Comparison of ENCODE assay signal across 33 mouse cellular contexts in genomic region chr10:126826982-126827381, GRCm38 (mm10).
"Had no signal": no experiment of that assay in that cellular context is flagged by ENCODE, and none has a peak within 500 bp of the region (broad histone marks: within the 10 kb centered on the region; RNA-seq: fewer than 3 reads in every experiment).

No protein-coding gene starts in this region.

- H3K4me1 ChIP-seq: heart, embryonic 12.5 days; heart, embryonic 13.5 days; heart, embryonic 15.5 days; hindbrain, embryonic 10.5 days; intestine, embryonic 15.5 days; kidney, embryonic 15.5 days had no signal

- DNase-seq: heart, postnatal 14 days; heart, postnatal 36 days; heart, postnatal 4 days; kidney, adult 11 months; kidney, adult 18-20 months; kidney, adult 2 months; kidney, adult 8-10 months; kidney, adult 9 months; kidney, postnatal 10 days; kidney, postnatal 14 days; kidney, postnatal 25 days; kidney, postnatal 36 days; kidney, postnatal 4 days; layer of hippocampus, adult 9-11 months; layer of hippocampus, postnatal 36 days had no signal

- H3K9me3 ChIP-seq: heart, embryonic 13.5 days; heart, embryonic 15.5 days; hindbrain, embryonic 12.5 days; hindbrain, embryonic 13.5 days; hindbrain, embryonic 15.5 days; intestine, embryonic 15.5 days; kidney, embryonic 15.5 days had no signal

- H3K4me3 ChIP-seq: heart, embryonic 12.5 days; heart, embryonic 13.5 days; heart, embryonic 15.5 days; hindbrain, embryonic 10.5 days; hindbrain, embryonic 12.5 days; hindbrain, embryonic 13.5 days; hindbrain, embryonic 15.5 days; intestine, embryonic 15.5 days; kidney, embryonic 15.5 days; left cerebral cortex, adult 2 months had no signal

- H3K4me2 ChIP-seq: heart, embryonic 11.5 days; heart, embryonic 12.5 days; heart, embryonic 13.5 days; heart, embryonic 15.5 days; hindbrain, embryonic 12.5 days; hindbrain, embryonic 13.5 days; hindbrain, embryonic 14.5 days; hindbrain, embryonic 15.5 days; intestine, embryonic 15.5 days; kidney, embryonic 15.5 days had no signal

- ATAC-seq: hindbrain, embryonic 16.5 days; hindbrain, postnatal 0 days; inflammation-experienced regulatory T-cells, adult 6 months; intestine, embryonic 15.5 days; intestine, embryonic 16.5 days; intestine, postnatal 0 days had no signal

- H3K9ac ChIP-seq: heart, embryonic 12.5 days; heart, embryonic 13.5 days; heart, embryonic 15.5 days; hindbrain, embryonic 12.5 days; hindbrain, embryonic 13.5 days; hindbrain, embryonic 14.5 days; hindbrain, embryonic 15.5 days; intestine, embryonic 15.5 days; kidney, embryonic 15.5 days had no signal

- H3K27ac ChIP-seq: heart, embryonic 13.5 days; heart, embryonic 15.5 days; hindbrain, embryonic 10.5 days; hindbrain, embryonic 12.5 days; hindbrain, embryonic 13.5 days; hindbrain, embryonic 14.5 days; hindbrain, embryonic 15.5 days; intestine, embryonic 15.5 days; kidney, embryonic 15.5 days; kidney, postnatal 0 days; left cerebral cortex, adult 2 months had no signal

- H3K36me3 ChIP-seq: heart, embryonic 12.5 days; heart, embryonic 13.5 days; heart, embryonic 15.5 days; hindbrain, embryonic 10.5 days; hindbrain, embryonic 12.5 days; hindbrain, embryonic 13.5 days; hindbrain, embryonic 15.5 days; intestine, embryonic 15.5 days; kidney, embryonic 15.5 days had no signal

- H3K27me3 ChIP-seq: heart, embryonic 12.5 days; heart, embryonic 13.5 days; heart, embryonic 15.5 days; hindbrain, embryonic 12.5 days; hindbrain, embryonic 13.5 days; hindbrain, embryonic 15.5 days; intestine, embryonic 15.5 days; kidney, embryonic 15.5 days had no signal
